Mouse (Mus musculus): ENCODE results near the gene Pfn3. TPM values are rescaled to one million over a fixed set of nuclear protein-coding genes. Genes with fewer than 3 reads are reported as not detected.

The Pfn3 gene
- total and polyA plus RNA-seq, 3 experiments: not detected

GRCm38 (mm10) chr13:55378907-55379580 lies 36.0 kb downstream of the Pfn3 start:
- no peak for DNase-seq (ENCODE audit: extremely low read depth)
- H3K9ac ChIP-seq (ENCODE audit: insufficient read depth, low read depth): no peak overlapping the region

GRCm38 (mm10) chr13:55375877-55376276 lies 39.2 kb downstream of the Pfn3 start:
- Histone ChIP-seq H3K4me3 (replicated peaks in 1 of 3; ENCODE audit: low read depth in 2 of 3, low read length in 2 of 3, poor library complexity in 1 of 3) (no peak overlapping the region), H3K27me3 (replicated peaks) (no peaks in the 10 kb centered on the region)

More at GRCm38 (mm10) chr13:55378907-55379580, 36.0 kb downstream of the Pfn3 start:
- Histone ChIP-seq H3K4me2 (ENCODE audit: insufficient read depth, low read depth, poor library complexity, severe bottlenecking) (no peak overlapping the region), H3K79me2 (replicated peaks; ENCODE audit: control insufficient read depth, extremely low read depth, insufficient read depth, poor library complexity, severe bottlenecking) (no peaks in the 10 kb centered on the region), H3K36me3 (replicated peaks in 1 of 2; ENCODE audit: control insufficient read depth in 1 of 2, insufficient read depth in 1 of 2, low read length in 1 of 2) (peaks cover 40 to 68% of the 10 kb centered on the region in 2 experiments), H3K4me1 (ENCODE audit: control insufficient read depth in 1 of 2, insufficient read depth in 2 of 2) (peaks cover 3 to 23% of the 10 kb centered on the region in 2 experiments; a peak in 2 of 4 replicates), H3K9me3 (replicated peaks; ENCODE audit: low read length) (no peaks in the 10 kb centered on the region), H3K27me3 (replicated peaks) (no peaks in the 10 kb centered on the region), H3K4me3 (replicated peaks in 1 of 3; ENCODE audit: low read depth in 2 of 3, low read length in 2 of 3, poor library complexity in 1 of 3) (no peak overlapping the region), H3K27ac (ENCODE audit: insufficient read depth, low read depth) (no peak overlapping the region)
- dilution Hi-C loops (cut with MboI; ENCODE audit: extremely low pct_ligation_motif_present, extremely low pct_unique_long_range_greater_than_20kb, low sequenced_read_pairs) (no loop called here), in situ Hi-C loops (cut with MboI; ENCODE audit: low pct_ligation_motif_present, low pct_unique_long_range_greater_than_20kb, low sequenced_read_pairs) (no loop called here)
- no peak for TF ChIP-seq MAZ (IDR thresholded peaks at IDR 0.05; ENCODE audit: low read depth, low read length)
- no peak for TF ChIP-seq ETS1 (conservative IDR thresholded peaks at IDR 0.05; ENCODE audit: low read depth, low read length)
- TF ChIP-seq GABPA (IDR thresholded peaks at IDR 0.05; ENCODE audit: insufficient replicate concordance, low read depth, low read length): no peak
- no peak for TF ChIP-seq ELF1 (IDR thresholded peaks at IDR 0.05; ENCODE audit: low read depth, low read length)
- TF ChIP-seq MXI1 (IDR thresholded peaks at IDR 0.05; ENCODE audit: low read depth, low read length): no peak
- TF ChIP-seq CTCF (conservative IDR thresholded peaks at IDR 0.05 in 1 of 2, IDR thresholded peaks at IDR 0.05 in 1 of 2; ENCODE audit: low read depth in 2 of 2, low read length in 2 of 2): no peak
- TF ChIP-seq SMC3 (IDR thresholded peaks at IDR 0.05; ENCODE audit: low read depth, low read length): no peak
- no peak for TF ChIP-seq ZKSCAN1 (IDR thresholded peaks at IDR 0.05; ENCODE audit: borderline replicate concordance, low read depth, low read length)
- no peak for TF ChIP-seq RAD21 (IDR thresholded peaks at IDR 0.05; ENCODE audit: low read depth, low read length)
- TF ChIP-seq JUN (IDR thresholded peaks at IDR 0.05; ENCODE audit: insufficient read depth, low read depth, low read length): no peak

More at GRCm38 (mm10) chr13:55375877-55376276, 39.2 kb downstream of the Pfn3 start:
- H3K79me2 ChIP-seq (replicated peaks; ENCODE audit: control insufficient read depth, extremely low read depth, insufficient read depth, poor library complexity, severe bottlenecking): no peaks in the 10 kb centered on the region
- in situ Hi-C loops (cut with MboI; ENCODE audit: low pct_ligation_motif_present, low pct_unique_long_range_greater_than_20kb, low sequenced_read_pairs): no loop called here
- H3K36me3 ChIP-seq (replicated peaks in 1 of 2; ENCODE audit: control insufficient read depth in 1 of 2, insufficient read depth in 1 of 2, low read length in 1 of 2): peaks cover 21 to 37% of the 10 kb centered on the region in 2 experiments
- TF ChIP-seq UBTF (IDR thresholded peaks at IDR 0.05; ENCODE audit: low read depth, low read length): no peak
- TF ChIP-seq MAX (IDR thresholded peaks at IDR 0.05; ENCODE audit: low read length): no peak
- no peak for TF ChIP-seq ELF1 (IDR thresholded peaks at IDR 0.05; ENCODE audit: low read depth, low read length)
- no peak for TF ChIP-seq MAZ (IDR thresholded peaks at IDR 0.05; ENCODE audit: low read depth, low read length)
- TF ChIP-seq RCOR1 (conservative IDR thresholded peaks at IDR 0.05; ENCODE audit: low read depth, low read length): no peak
- no peak for TF ChIP-seq BHLHE40 (IDR thresholded peaks at IDR 0.05; ENCODE audit: low read depth, low read length)
- no peak for TF ChIP-seq TCF12 (IDR thresholded peaks at IDR 0.05; ENCODE audit: low read depth, low read length)
- TF ChIP-seq MXI1 (IDR thresholded peaks at IDR 0.05; ENCODE audit: low read depth, low read length): no peak
- no peak for TF ChIP-seq RAD21 (IDR thresholded peaks at IDR 0.05; ENCODE audit: low read depth, low read length)
- TF ChIP-seq JUN (IDR thresholded peaks at IDR 0.05; ENCODE audit: insufficient read depth, low read depth, low read length): no peak
- no peak for TF ChIP-seq KAT2A (IDR thresholded peaks at IDR 0.05; ENCODE audit: insufficient replicate concordance, low read length)
- TF ChIP-seq MEF2A (IDR thresholded peaks at IDR 0.05; ENCODE audit: borderline replicate concordance, low read depth, low read length): no peak
- no peak for TF ChIP-seq ZC3H11A (IDR thresholded peaks at IDR 0.05; ENCODE audit: low read depth, low read length)
- TF ChIP-seq POLR2AphosphoS2 (IDR thresholded peaks at IDR 0.05; ENCODE audit: low read depth, low read length): no peak
- TF ChIP-seq IRF4 (IDR thresholded peaks at IDR 0.05; ENCODE audit: low read depth, low read length): no peak
- no peak overlapping the region for H3K27ac ChIP-seq (ENCODE audit: insufficient read depth, low read depth)
- no peak for DNase-seq (ENCODE audit: extremely low read depth)
- dilution Hi-C loops (cut with MboI; ENCODE audit: extremely low pct_ligation_motif_present, extremely low pct_unique_long_range_greater_than_20kb, low sequenced_read_pairs): no loop called here
- H3K9ac ChIP-seq (ENCODE audit: insufficient read depth, low read depth): no peak overlapping the region
- peaks cover 11 to 38% of the 10 kb centered on the region in 2 experiments for H3K4me1 ChIP-seq (ENCODE audit: control insufficient read depth in 1 of 2, insufficient read depth in 2 of 2)
- H3K4me2 ChIP-seq (ENCODE audit: insufficient read depth, low read depth, poor library complexity, severe bottlenecking): no peak overlapping the region
- no peaks in the 10 kb centered on the region for H3K9me3 ChIP-seq (replicated peaks; ENCODE audit: low read length)

Data from CH12.LX (cell line).